Mouse (Mus musculus) CH12.LX (cell line): Measurements from ENCODE around the gene Aadacl4. TPM values are rescaled to one million over a fixed set of nuclear protein-coding genes. Genes with fewer than 3 reads are reported as not detected.

ENCODE experiments used
- DNase-seq: peaks from one replicate; pipeline ENCODE4 v3.0.0-alpha.2; 2013; ENCODE audit errors: extremely low read depth
- H3K27ac ChIP-seq: 2 replicates; pipeline ENCODE4 v1.5.1; 2012; ENCODE audit warnings: low read depth, mild to moderate bottlenecking, control low read depth, moderate library complexity; ENCODE audit not compliant: insufficient read depth
- H3K27me3 ChIP-seq: replicated peaks from 2 replicates; pipeline ENCODE3; 2012; ENCODE audit warnings: inconsistent platforms
- H3K36me3 ChIP-seq, 2 experiments: replicated peaks in 1 of 2; 2 replicates each; pipeline versions ENCODE3 to v1.6.1; 2012; ENCODE audit warnings: inconsistent platforms in 1 of 2, low read length in 1 of 2, mild to moderate bottlenecking in 1 of 2, mixed read lengths in 1 of 2, moderate library complexity in 1 of 2; ENCODE audit not compliant: control insufficient read depth in 1 of 2, insufficient read depth in 1 of 2
- H3K4me1 ChIP-seq, 2 experiments: 2 replicates each; pipeline ENCODE4 v1.6.1; 2012; ENCODE audit warnings: inconsistent platforms in 1 of 2, moderate library complexity in 1 of 2; ENCODE audit not compliant: insufficient read depth in 2 of 2, control insufficient read depth in 1 of 2
- H3K4me2 ChIP-seq: 2 replicates; pipeline ENCODE4 v1.6.1; 2012; ENCODE audit warnings: low read depth, mild to moderate bottlenecking, control low read depth; ENCODE audit not compliant: poor library complexity, insufficient read depth, severe bottlenecking
- H3K4me3 ChIP-seq, 3 experiments: fragments of 150-350 bp in 1 of 3; sonication (generic) in 1 of 3; replicated peaks in 1 of 3; 2 replicates each; pipeline versions ENCODE3 to v1.5.1; 2011 to 2012; ENCODE audit warnings: low read depth in 2 of 3, low read length in 2 of 3, mild to moderate bottlenecking in 2 of 3, moderate library complexity in 2 of 3, control low read depth in 1 of 3, improper control_type of control experiment in 1 of 3, inconsistent platforms in 1 of 3, mixed read lengths in 1 of 3; ENCODE audit not compliant: poor library complexity in 1 of 3
- H3K79me2 ChIP-seq: replicated peaks from 2 replicates; pipeline ENCODE4 v1.6.1; 2012; ENCODE audit warnings: mild to moderate bottlenecking, moderate library complexity; ENCODE audit not compliant: control insufficient read depth, poor library complexity, insufficient read depth, severe bottlenecking; ENCODE audit errors: extremely low read depth
- H3K9ac ChIP-seq: 2 replicates; pipeline ENCODE4 v1.6.1; 2012; ENCODE audit warnings: low read depth, mild to moderate bottlenecking, control low read depth, moderate library complexity; ENCODE audit not compliant: insufficient read depth
- H3K9me3 ChIP-seq: replicated peaks from 2 replicates; pipeline ENCODE3; 2012; ENCODE audit warnings: low read length, inconsistent platforms, mixed read lengths
- IRF4 ChIP-seq: IDR thresholded peaks from 2 replicates; pipeline ENCODE4 v1.6.1; 2014; ENCODE audit warnings: low read depth, mild to moderate bottlenecking, inconsistent platforms, low read length, improper control_type of control experiment
- MAZ ChIP-seq: IDR thresholded peaks from 2 replicates; pipeline ENCODE4 v1.6.1; 2012; ENCODE audit warnings: low read depth, mild to moderate bottlenecking, inconsistent platforms, low read length, improper control_type of control experiment, moderate library complexity
- MYC ChIP-seq: IDR thresholded peaks from 2 replicates; pipeline ENCODE4 v1.6.1; 2011; ENCODE audit warnings: low read depth, mild to moderate bottlenecking, improper control_type of control experiment, low read length
- dilution Hi-C: fragments of 300-500 bp; cut with MboI; formaldehyde crosslinking; loops from 2 replicates; pipeline ENCODE4 v1.14.3; 2020; ENCODE audit warnings: low sequenced_read_pairs; ENCODE audit not compliant: extremely low pct_unique_long_range_greater_than_20kb, extremely low pct_ligation_motif_present
- in situ Hi-C: fragments of 300-500 bp; cut with MboI; formaldehyde crosslinking; loops from 3 replicates; pipeline ENCODE4 v1.14.3; 2019; ENCODE audit warnings: low sequenced_read_pairs, low pct_ligation_motif_present, low pct_unique_long_range_greater_than_20kb, mixed read lengths
- polyA plus RNA-seq: library from polyadenylated mRNA; unstranded; fragments of >175 nt; gene quantifications from 2 replicates; pipeline ENCODE4 v1.2.1, GENCODE M21; 2012; ENCODE audit warnings: low read depth; ENCODE audit not compliant: insufficient read length
- total RNA-seq, 2 experiments: library from RNA; depleted of rRNA; stranded (reverse); fragments of 300-350 nt in 1 of 2; fragments of >200 nt in 1 of 2; gene quantifications; 2 replicates each; pipeline ENCODE4 v1.2.3; 2012 to 2014

Gene Aadacl4
- total and polyA plus RNA-seq, 3 experiments, result not detected

- Histone ChIP-seq H3K27ac (no peak overlapping the region), H3K36me3 (no peaks in the 10 kb centered on the region), H3K27me3 (peaks cover 30% of the 10 kb centered on the region), H3K4me2 (no peak overlapping the region), H3K9ac (no peak overlapping the region), H3K4me1 (no peaks in the 10 kb centered on the region), H3K79me2 (no peaks in the 10 kb centered on the region), H3K4me3 (no peak overlapping the region), H3K9me3 (no peaks in the 10 kb centered on the region)
- in situ Hi-C loops (no loop called here), dilution Hi-C loops (no loop called here)
- no peak for DNase-seq
- TF ChIP-seq MYC (no peak), IRF4 (no peak), MAZ (no peak)
Measured at GRCm38 (mm10) chr4:144638263-144638662, 24.8 kb downstream of the Aadacl4 start.

Other genes with a start within 250 kb of the Aadacl4 start
- gene Pramef20, start 235.8 kb upstream of the Aadacl4 start, total RNA-seq (2012; rRNA removed), result not detected in 2 replicates
- not detected in 2 replicates for gene Pramef20, start 235.8 kb upstream of the Aadacl4 start, total RNA-seq (2014; rRNA removed)
- not detected in 2 replicates for gene Pramef20, start 235.8 kb upstream of the Aadacl4 start, polyA plus RNA-seq
- gene Pramef12, start 205.2 kb upstream of the Aadacl4 start, total RNA-seq (2012; rRNA removed), result 0.13 and 0.17 TPM in 2 replicates
- gene Pramef12, start 205.2 kb upstream of the Aadacl4 start, total RNA-seq (2014; rRNA removed), result 0.16 and 0.55 TPM in 2 replicates
- 0.23 and 0.46 TPM in 2 replicates for gene Pramef12, start 205.2 kb upstream of the Aadacl4 start, polyA plus RNA-seq
- gene 1700012P22Rik, start 174.9 kb upstream of the Aadacl4 start, total RNA-seq (2012; rRNA removed), result not detected in 2 replicates
- not detected in 2 replicates for gene 1700012P22Rik, start 174.9 kb upstream of the Aadacl4 start, total RNA-seq (2014; rRNA removed)
- gene 1700012P22Rik, start 174.9 kb upstream of the Aadacl4 start, polyA plus RNA-seq, result not detected in 2 replicates
- gene Gm9944, start 160.4 kb upstream of the Aadacl4 start, total RNA-seq (2012; rRNA removed), result not detected in 2 replicates
- gene Gm9944, start 160.4 kb upstream of the Aadacl4 start, total RNA-seq (2014; rRNA removed), result not detected in 2 replicates
- gene Gm9944, start 160.4 kb upstream of the Aadacl4 start, polyA plus RNA-seq, result not detected in 2 replicates
- not detected in 2 replicates for gene Aadacl3, start 150.0 kb upstream of the Aadacl4 start, total RNA-seq (2012; rRNA removed)
- gene Aadacl3, start 150.0 kb upstream of the Aadacl4 start, total RNA-seq (2014; rRNA removed), result not detected in 2 replicates
- not detected in 2 replicates for gene Aadacl3, start 150.0 kb upstream of the Aadacl4 start, polyA plus RNA-seq
- gene 9430007A20Rik, start 93.9 kb upstream of the Aadacl4 start, total RNA-seq (2012; rRNA removed), result not detected in 2 replicates
- gene 9430007A20Rik, start 93.9 kb upstream of the Aadacl4 start, total RNA-seq (2014; rRNA removed), result not detected in 2 replicates
- not detected in 2 replicates for gene 9430007A20Rik, start 93.9 kb upstream of the Aadacl4 start, polyA plus RNA-seq
- not detected in 2 replicates for gene Gm13124, start 48.6 kb upstream of the Aadacl4 start, total RNA-seq (2012; rRNA removed)
- gene Gm13124, start 48.6 kb upstream of the Aadacl4 start, total RNA-seq (2014; rRNA removed), result not detected in 2 replicates
- not detected in 2 replicates for gene Gm13124, start 48.6 kb upstream of the Aadacl4 start, polyA plus RNA-seq
- gene Gm436, start 72.7 kb downstream of the Aadacl4 start, total RNA-seq (2012; rRNA removed), result not detected in 2 replicates
- gene Gm436, start 72.7 kb downstream of the Aadacl4 start, total RNA-seq (2014; rRNA removed), result not detected in 2 replicates
- gene Gm436, start 72.7 kb downstream of the Aadacl4 start, polyA plus RNA-seq, result not detected in 2 replicates
- not detected in 2 replicates for gene Gm13178, start 107.7 kb downstream of the Aadacl4 start, total RNA-seq (2012; rRNA removed)
- gene Gm13178, start 107.7 kb downstream of the Aadacl4 start, total RNA-seq (2014; rRNA removed), result not detected in 2 replicates
- gene Gm13178, start 107.7 kb downstream of the Aadacl4 start, polyA plus RNA-seq, result not detected in 2 replicates
- gene Gm438, start 172.9 kb downstream of the Aadacl4 start, total RNA-seq (2012; rRNA removed), result not detected in 2 replicates
- not detected in 2 replicates for gene Gm438, start 172.9 kb downstream of the Aadacl4 start, total RNA-seq (2014; rRNA removed)
- gene Gm438, start 172.9 kb downstream of the Aadacl4 start, polyA plus RNA-seq, result not detected in 2 replicates